In genomic region chr8:87702051-87702521, GRCm38 (mm10) we compare ENCODE assay signal across 7 mouse cellular contexts.
DNase-seq lines count a peak whose midpoint lies in the region; ATAC-seq lines count a peak whose summit lies in the region.

No protein-coding gene starts in this region.

- no peaks in the 10 kb centered on the region for H3K36me3 ChIP-seq in neural tube, embryonic 12.5 days
- no peaks in the 10 kb centered on the region for H3K36me3 ChIP-seq in neural tube, embryonic 13.5 days

- no peak for DNase-seq in neural tube, embryonic 10.5 days (ENCODE audit: extremely low spot score, low spot score)
- peak; percentile 77 to 82 for DNase-seq in cerebellum, postnatal 25 days
- peak; percentile 13 for DNase-seq in heart, postnatal 25 days (ENCODE audit: low spot score)
- DNase-seq in B cell, adult 2 months, result no peak

- H3K4me2 ChIP-seq in neural tube, embryonic 12.5 days (replicated peaks), result peak overlapping the region; percentile 41
- no peak overlapping the region for H3K4me2 ChIP-seq in neural tube, embryonic 13.5 days

- H3K9ac ChIP-seq in neural tube, embryonic 12.5 days, result no peak overlapping the region
- 0 out of 2 replicates have a peak overlapping the region, but pooled peaks have one; percentile 48 for H3K9ac ChIP-seq in neural tube, embryonic 13.5 days

- ATAC-seq in neural tube, embryonic 12.5 days (ENCODE audit: low FRiP score, low read depth), result no peak
- ATAC-seq in neural tube, embryonic 13.5 days (ENCODE audit: low read depth), result peak; percentile 37
- no peak for ATAC-seq in megakaryocyte progenitor cell, adult 5-6 weeks (replicated peaks; ENCODE audit: poor library complexity)

- H3K4me3 ChIP-seq in neural tube, embryonic 12.5 days, result no peak overlapping the region
- H3K4me3 ChIP-seq in neural tube, embryonic 13.5 days, result no peak overlapping the region

- H3K27me3 ChIP-seq in neural tube, embryonic 12.5 days (replicated peaks), result no peaks in the 10 kb centered on the region
- H3K27me3 ChIP-seq in neural tube, embryonic 13.5 days, result no peaks in the 10 kb centered on the region

- H3K4me1 ChIP-seq in neural tube, embryonic 12.5 days, result peaks cover 49% of the 10 kb centered on the region
- H3K4me1 ChIP-seq in neural tube, embryonic 13.5 days (replicated peaks), result peaks cover 77% of the 10 kb centered on the region

- intact Hi-C loops in heart, postnatal 25 days (cut with DNase I), result no loop called here

- WGBS in neural tube, embryonic 12.5 days, result 52% methylated on average over 8 of the region's 8 CpGs
- 26% methylated on average over 8 of the region's 8 CpGs for WGBS in neural tube, embryonic 13.5 days

- H3K9me3 ChIP-seq in neural tube, embryonic 12.5 days, result no peaks in the 10 kb centered on the region
- H3K9me3 ChIP-seq in neural tube, embryonic 13.5 days, result no peaks in the 10 kb centered on the region

- 0 out of 2 replicates have a peak overlapping the region, but pooled peaks have one; percentile 26 for H3K27ac ChIP-seq in neural tube, embryonic 12.5 days
- H3K27ac ChIP-seq in neural tube, embryonic 13.5 days (replicated peaks), result peak overlapping the region; percentile 88

Comparison
In these comparisons a context has a peak if more than half of its experiments do, and no peak if none do; other contexts are left out.
1. DNase-seq: peak in cerebellum, postnatal 25 days (2 of 2) and heart, postnatal 25 days (single experiment); none in neural tube, embryonic 10.5 days (single experiment) and B cell, adult 2 months (0 of 2).